Mouse (Mus musculus) kidney, postnatal 0 days (tissue): ENCODE measurements at regions not wholly inside any gene's neighbourhood (a gene's known extent, or its start where the extent isn't known, plus 50 kb on each side); places are given as distances from the start of the nearest gene placed in this dataset.

Experiments used
- ATAC-seq: fragments of 200-750 bp; cut with Nextera tagmentation; replicated peaks from 2 replicates; pipeline ENCODE4 v1.8.0; 2017; ENCODE audit warnings: low read depth, moderate number of reproducible peaks, moderate TSS enrichment, moderate library complexity; ENCODE audit not compliant: low FRiP score
- DNase-seq: peaks from one replicate; pipeline ENCODE4 v3.0.0-alpha.2; 2016; ENCODE audit warnings: low spot score
- H3K27ac ChIP-seq: fragments of 300-500 bp; sonication (generic); 2 replicates; pipeline ENCODE4 v1.5.1; 2014; ENCODE audit warnings: mild to moderate bottlenecking
- H3K27me3 ChIP-seq: fragments of 300-500 bp; sonication (generic); 2 replicates; pipeline ENCODE4 v1.6.1; 2014; ENCODE audit warnings: low read length, mixed read lengths; ENCODE audit not compliant: insufficient read depth
- H3K36me3 ChIP-seq: fragments of 300-500 bp; sonication (generic); 2 replicates; pipeline ENCODE4 v1.6.1; 2014; ENCODE audit warnings: low read length, mixed read lengths; ENCODE audit not compliant: insufficient read depth
- H3K4me1 ChIP-seq: fragments of 300-500 bp; sonication (generic); replicated peaks from 2 replicates; pipeline ENCODE4 v1.6.1; 2014; ENCODE audit warnings: antibody characterized with exemption, low read length, mixed read lengths; ENCODE audit not compliant: insufficient read depth
- H3K4me2 ChIP-seq: fragments of 300-500 bp; sonication (generic); 2 replicates; pipeline ENCODE4 v1.6.1; 2014; ENCODE audit warnings: mild to moderate bottlenecking, low read length, moderate library complexity, mixed read lengths
- H3K4me3 ChIP-seq: fragments of 300-500 bp; sonication (generic); replicated peaks from 2 replicates; pipeline ENCODE4 v1.5.1; 2014; ENCODE audit warnings: low read depth, low read length
- H3K9ac ChIP-seq: fragments of 300-500 bp; sonication (generic); 2 replicates; pipeline ENCODE4 v1.6.1; 2014; ENCODE audit warnings: low read depth, low read length
- H3K9me3 ChIP-seq: fragments of 300-500 bp; sonication (generic); replicated peaks from 2 replicates; pipeline ENCODE4 v1.6.1; 2016; ENCODE audit warnings: low read length, inconsistent platforms, mixed read lengths
- CTCF ChIP-seq: IDR thresholded peaks from 2 replicates; pipeline ENCODE4 v1.5.1; 2016; ENCODE audit warnings: antibody characterized with exemption, low read depth, mild to moderate bottlenecking, moderate library complexity
- WGBS: fragments of 180-500 bp; shearing (Covaris S2); extraction: QIAGEN DNeasy Blood & Tissue Kit; methylation state at CpG from one replicate; pipeline ENCODE4 v1.1.7; 2014; 5-methylcytosine and 5-hydroxymethylcytosine counted together

GRCm38 (mm10) chr10:31221902-31222301, 91.3 kb upstream of the Hddc2 start:
- Histone ChIP-seq H3K9ac (no peak overlapping the region), H3K4me3 (no peak overlapping the region), H3K4me2 (no peak overlapping the region), H3K36me3 (no peaks in the 10 kb centered on the region), H3K4me1 (no peaks in the 10 kb centered on the region), H3K27ac (no peak overlapping the region), H3K27me3 (no peaks in the 10 kb centered on the region), H3K9me3 (no peaks in the 10 kb centered on the region)
- TF ChIP-seq CTCF = no peak
- ATAC-seq (no peak), DNase-seq (peak; percentile 15)
- 38% methylated on average over 1 of the region's 1 CpGs for WGBS

DNA sequence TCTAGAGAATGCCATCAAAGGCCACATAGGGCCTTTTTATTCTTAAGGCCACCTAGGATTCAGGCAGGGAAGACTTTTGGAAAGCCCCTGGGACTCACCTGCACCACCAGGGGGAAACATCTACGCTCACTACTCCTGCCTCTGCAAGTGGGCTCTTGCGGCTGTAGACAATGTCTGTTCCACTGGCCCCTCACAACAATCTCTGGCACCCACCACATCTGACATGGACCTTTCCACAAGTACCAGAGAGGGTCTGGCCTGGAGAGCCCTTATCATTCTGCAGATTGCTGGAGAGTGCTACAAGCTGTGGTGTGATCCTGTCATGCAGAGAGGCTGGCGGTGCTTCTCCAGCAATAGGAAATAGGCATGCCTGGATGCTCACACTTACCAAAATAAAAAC, 84.1 kb upstream of the Hddc2 start:
- ATAC-seq = no peak
- H3K27ac ChIP-seq = no peak overlapping the region
- no peak overlapping the region for H3K9ac ChIP-seq
- no peaks in the 10 kb centered on the region for H3K27me3 ChIP-seq
- no peak overlapping the region for H3K4me3 ChIP-seq
- 91% methylated on average over 3 of the region's 3 CpGs for WGBS
- H3K9me3 ChIP-seq = no peaks in the 10 kb centered on the region
- no peaks in the 10 kb centered on the region for H3K36me3 ChIP-seq
- no peaks in the 10 kb centered on the region for H3K4me1 ChIP-seq
- no peak for DNase-seq
- TF ChIP-seq CTCF = no peak
- H3K4me2 ChIP-seq = no peak overlapping the region

- Histone ChIP-seq H3K4me3 (no peak overlapping the region), H3K4me2 (no peak overlapping the region), H3K27ac (no peak overlapping the region), H3K36me3 (no peaks in the 10 kb centered on the region), H3K27me3 (no peaks in the 10 kb centered on the region), H3K9ac (no peak overlapping the region), H3K9me3 (no peaks in the 10 kb centered on the region), H3K4me1 (no peaks in the 10 kb centered on the region)
- TF ChIP-seq CTCF = no peak
- ATAC-seq (no peak), DNase-seq (no peak)
- 72% methylated on average over 3 of the region's 3 CpGs for WGBS
Observed at GRCm38 (mm10) chr10:31242442-31242966, 70.7 kb upstream of the Hddc2 start.

DNA sequence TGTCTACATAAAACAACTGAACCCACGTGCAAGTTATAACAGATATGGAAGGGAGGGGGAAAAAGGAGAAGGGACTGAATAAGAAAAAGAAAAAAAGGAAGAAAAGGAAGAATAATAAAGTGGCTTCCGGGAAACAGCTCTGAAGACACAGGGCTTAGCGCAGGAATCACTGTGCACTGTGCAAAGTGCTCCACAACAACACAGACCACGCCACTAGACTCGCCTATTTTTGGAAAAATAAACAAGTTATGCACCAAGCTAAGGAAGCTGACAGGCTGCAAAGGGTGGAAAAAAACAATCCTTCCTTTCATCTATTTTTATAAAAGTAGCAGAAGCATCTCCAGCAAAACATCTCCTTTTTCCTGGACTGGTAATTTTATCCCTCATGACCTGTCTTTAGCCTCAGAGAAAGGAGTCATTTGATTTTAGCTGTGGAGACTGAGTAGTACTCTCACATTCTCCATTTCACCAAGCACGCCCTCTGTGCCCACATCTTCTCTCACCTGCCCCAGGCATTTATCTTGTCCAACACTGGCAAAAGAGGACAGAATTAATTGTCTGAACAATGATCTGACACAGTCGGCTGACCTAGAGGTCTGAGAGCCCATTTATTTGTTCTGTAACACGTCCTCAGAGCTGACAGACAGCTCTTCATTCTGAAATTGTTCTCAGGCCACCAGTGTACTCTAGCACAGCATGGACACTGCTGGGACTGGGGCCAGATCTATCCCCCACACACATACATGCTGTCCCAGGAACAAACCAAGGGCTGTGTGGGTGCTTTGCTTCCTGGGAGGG, 60.4 kb upstream of the Hddc2 start:
- no peaks in the 10 kb centered on the region for H3K27me3 ChIP-seq
- ATAC-seq = peak; percentile 63; the same call in 1 of the 2 replicates
- H3K4me2 ChIP-seq = no peak overlapping the region
- no peaks in the 10 kb centered on the region for H3K36me3 ChIP-seq
- H3K27ac ChIP-seq = no peak overlapping the region
- H3K4me1 ChIP-seq = no peaks in the 10 kb centered on the region
- DNase-seq = peak; percentile 78
- TF ChIP-seq CTCF = no peak
- 0 out of 2 replicates have a peak overlapping the region, but pooled peaks have one; percentile 5 for H3K4me3 ChIP-seq
- H3K9ac ChIP-seq = no peak overlapping the region
- 26% methylated on average over 8 of the region's 8 CpGs for WGBS
- no peaks in the 10 kb centered on the region for H3K9me3 ChIP-seq

DNA sequence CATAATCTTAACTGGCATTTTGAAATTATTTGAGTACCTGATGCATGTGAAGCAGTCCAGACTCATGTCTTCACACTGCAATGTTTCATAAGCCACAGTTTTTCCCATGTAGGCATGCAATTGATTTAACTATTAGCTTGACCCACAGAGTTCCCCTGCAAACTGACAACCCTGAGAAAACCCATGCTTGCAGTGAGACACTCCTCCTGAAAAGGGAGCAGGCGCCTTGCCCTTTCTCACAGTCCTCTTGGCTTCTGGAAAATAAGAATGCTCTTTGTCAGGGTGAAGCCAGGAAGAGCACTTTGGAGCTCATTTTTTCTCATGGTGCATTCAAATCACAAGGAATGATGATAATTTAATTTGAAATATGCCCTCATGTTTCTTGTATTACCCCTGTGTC, 56.2 kb upstream of the Hddc2 start:
- TF ChIP-seq CTCF = no peak
- Histone ChIP-seq H3K27me3 (no peaks in the 10 kb centered on the region), H3K4me2 (no peak overlapping the region), H3K27ac (no peak overlapping the region), H3K9me3 (no peaks in the 10 kb centered on the region), H3K4me1 (no peaks in the 10 kb centered on the region), H3K36me3 (no peaks in the 10 kb centered on the region), H3K9ac (no peak overlapping the region), H3K4me3 (no peak overlapping the region)
- DNase-seq (no peak), ATAC-seq (no peak)
- 50% methylated on average over 1 of the region's 1 CpGs for WGBS

- WGBS = 70% methylated on average over 1 of the region's 1 CpGs
- Histone ChIP-seq H3K27ac (no peak overlapping the region), H3K4me1 (no peaks in the 10 kb centered on the region), H3K4me2 (no peak overlapping the region), H3K9me3 (no peaks in the 10 kb centered on the region), H3K36me3 (no peaks in the 10 kb centered on the region), H3K27me3 (no peaks in the 10 kb centered on the region), H3K4me3 (no peak overlapping the region), H3K9ac (no peak overlapping the region)
- ATAC-seq (no peak), DNase-seq (no peak)
- TF ChIP-seq CTCF = no peak
Observed at GRCm38 (mm10) chr10:31257611-31258010, 55.6 kb upstream of the Hddc2 start.
